Mouse (Mus musculus) ES-E14 (cell line): ENCODE measurements around the gene Pla1a.
"Not testable (repeated sequence)": the region's sequence is repeated elsewhere in the genome, so short reads cannot be mapped to it uniquely, and the experiment has no call there.

Experiments used
- HCFC1 ChIP-seq: IDR thresholded peaks from 2 replicates; pipeline ENCODE4 v1.6.1; 2012; ENCODE audit warnings: low read length, inconsistent platforms, borderline replicate concordance; ENCODE audit not compliant: insufficient read depth
- MAFK ChIP-seq: IDR thresholded peaks from 2 replicates; pipeline ENCODE4 v1.6.1; 2014; ENCODE audit warnings: mild to moderate bottlenecking, low read depth, low read length, inconsistent platforms; ENCODE audit not compliant: insufficient read depth
- ZNF384 ChIP-seq: IDR thresholded peaks from 2 replicates; pipeline ENCODE4 v1.6.1; 2012; ENCODE audit warnings: low read depth, low read length, inconsistent platforms

GRCm38 (mm10) chr16:38446141-38446540 is 13.2 kb upstream of the Pla1a start:
- not testable (repeated sequence) for TF ChIP-seq HCFC1, ZNF384, MAFK
